Mouse (Mus musculus) limb, embryonic 12.5 days (tissue): ENCODE results near the gene Slc4a4. TPM values are rescaled to one million over a fixed set of nuclear protein-coding genes. Genes with fewer than 3 reads are reported as not detected.
A peak's percentile ranks its signal among the peaks of the same experiment; 100 is the strongest.

Experiments
- ATAC-seq: fragments of 200-750 bp; cut with Nextera tagmentation; 2 replicates; pipeline ENCODE4 v1.8.0; 2017; ENCODE audit warnings: low read depth, moderate TSS enrichment; ENCODE audit not compliant: insufficient number of reproducible peaks, insufficient read depth, low FRiP score, low TSS enrichment
- H3K27ac ChIP-seq: fragments of 300-500 bp; sonication (generic); 2 replicates; pipeline ENCODE4 v1.5.1; 2016; ENCODE audit warnings: mild to moderate bottlenecking, moderate library complexity
- H3K27me3 ChIP-seq: fragments of 300-500 bp; sonication (generic); 2 replicates; pipeline ENCODE4 v1.6.1; 2016; ENCODE audit warnings: mild to moderate bottlenecking, moderate library complexity
- H3K36me3 ChIP-seq: fragments of 300-500 bp; sonication (generic); 2 replicates; pipeline ENCODE4 v1.6.1; 2016; ENCODE audit warnings: mild to moderate bottlenecking, moderate library complexity
- H3K4me1 ChIP-seq: fragments of 300-500 bp; sonication (generic); replicated peaks from 2 replicates; pipeline ENCODE4 v1.6.1; 2016
- H3K4me2 ChIP-seq: fragments of 300-500 bp; sonication (generic); 2 replicates; pipeline ENCODE4 v1.6.1; 2016; ENCODE audit warnings: mild to moderate bottlenecking, moderate library complexity
- H3K4me3 ChIP-seq: fragments of 300-500 bp; sonication (generic); replicated peaks from 2 replicates; pipeline ENCODE4 v1.5.1; 2016; ENCODE audit warnings: mild to moderate bottlenecking
- H3K9ac ChIP-seq: fragments of 300-500 bp; sonication (generic); replicated peaks from 2 replicates; pipeline ENCODE4 v1.6.1; 2016; ENCODE audit warnings: mild to moderate bottlenecking, moderate library complexity
- H3K9me3 ChIP-seq: fragments of 300-500 bp; sonication (generic); 2 replicates; pipeline ENCODE4 v1.6.1; 2016; ENCODE audit warnings: mild to moderate bottlenecking, moderate library complexity
- WGBS: fragments of 180-500 bp; shearing (Covaris S2); methylation state at CpG from one replicate; pipeline ENCODE4 v1.1.7; 2016; 5-methylcytosine and 5-hydroxymethylcytosine counted together
- polyA plus RNA-seq: library from polyadenylated mRNA; unstranded; fragments of >200 nt; fragmentation: Nextera tagmentation; extraction: Ambion mirVana; gene quantifications from 2 replicates; pipeline ENCODE4 v1.2.1, GENCODE M21; 2016

Slc4a4 gene
- polyA plus RNA-seq, 1 experiment from 2014 or later = 1.8 TPM

DNA sequence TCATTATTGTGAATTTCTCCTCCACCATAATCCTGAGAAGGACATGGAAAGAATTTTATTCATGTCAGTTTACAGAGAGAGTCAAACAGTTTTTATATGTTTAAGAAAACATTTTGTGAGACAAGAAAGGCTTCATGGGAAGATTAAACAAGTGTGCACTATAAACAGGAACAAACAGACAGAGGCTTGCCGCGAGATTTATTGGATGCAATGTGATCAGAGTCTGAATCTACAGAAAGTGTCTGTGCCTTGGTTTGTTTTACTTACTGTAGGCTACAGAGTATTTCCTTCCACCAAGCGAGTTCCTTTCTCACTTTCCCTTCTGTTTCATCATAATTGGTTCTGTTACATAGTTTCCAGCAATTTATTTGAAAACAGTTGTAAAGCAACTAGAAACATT lies 264.5 kb downstream of the Slc4a4 start:
- no peaks in the 10 kb centered on the region for H3K9me3 ChIP-seq
- H3K4me3 ChIP-seq = no peak overlapping the region
- H3K9ac ChIP-seq = no peak overlapping the region
- no peak overlapping the region for H3K4me2 ChIP-seq
- H3K27me3 ChIP-seq = no peaks in the 10 kb centered on the region
- ATAC-seq = no peak
- no peak overlapping the region for H3K27ac ChIP-seq
- H3K4me1 ChIP-seq = peaks cover 20% of the 10 kb centered on the region
- WGBS = 65% methylated on average over 3 of the region's 3 CpGs
- no peaks in the 10 kb centered on the region for H3K36me3 ChIP-seq

- no peak for ATAC-seq
- WGBS = 90% methylated on average over 2 of the region's 2 CpGs
Measured at GRCm38 (mm10) chr5:89171025-89171718, 284.6 kb downstream of the Slc4a4 start.

GRCm38 (mm10) chr5:89190063-89190462 lies 303.4 kb downstream of the Slc4a4 start:
- no peaks in the 10 kb centered on the region for H3K4me1 ChIP-seq
- WGBS = 40% methylated on average over 3 of the region's 3 CpGs

More at GRCm38 (mm10) chr5:89171025-89171718, 284.6 kb downstream of the Slc4a4 start:
- no peaks in the 10 kb centered on the region for H3K9me3 ChIP-seq
- no peaks in the 10 kb centered on the region for H3K36me3 ChIP-seq
- peaks cover 6% of the 10 kb centered on the region for H3K4me1 ChIP-seq
- no peak overlapping the region for H3K4me2 ChIP-seq
- no peak overlapping the region for H3K9ac ChIP-seq
- H3K4me3 ChIP-seq = no peak overlapping the region
- no peaks in the 10 kb centered on the region for H3K27me3 ChIP-seq
- H3K27ac ChIP-seq = no peak overlapping the region

DNA sequence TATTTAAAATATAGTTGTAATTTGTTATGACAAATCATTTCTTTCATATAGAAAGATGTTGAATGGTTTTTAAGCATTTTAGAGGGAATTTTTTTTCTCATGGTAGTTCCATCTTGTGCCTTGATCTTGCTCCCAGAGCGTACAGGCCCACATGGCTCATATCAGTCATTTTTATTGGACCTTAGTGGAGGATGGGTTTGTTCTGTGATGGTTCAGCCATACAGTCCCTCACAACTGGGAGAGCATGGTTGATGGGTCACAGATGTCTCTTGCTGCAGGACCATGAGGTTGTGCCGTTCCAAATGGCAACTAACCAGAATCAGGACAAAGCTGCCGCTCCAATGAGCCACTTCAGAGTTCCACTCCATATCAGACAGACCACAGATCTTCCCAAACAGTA lies 308.0 kb downstream of the Slc4a4 start:
- Histone ChIP-seq H3K27me3 (no peaks in the 10 kb centered on the region), H3K4me3 (no peak overlapping the region), H3K9ac (no peak overlapping the region), H3K9me3 (no peaks in the 10 kb centered on the region), H3K36me3 (no peaks in the 10 kb centered on the region), H3K4me2 (no peak overlapping the region), H3K27ac (no peak overlapping the region), H3K4me1 (no peaks in the 10 kb centered on the region)
- WGBS = 88% methylated on average over 3 of the region's 3 CpGs
- no peak for ATAC-seq

More at GRCm38 (mm10) chr5:89190063-89190462, 303.4 kb downstream of the Slc4a4 start:
- no peak overlapping the region for H3K4me2 ChIP-seq
- no peaks in the 10 kb centered on the region for H3K27me3 ChIP-seq
- H3K36me3 ChIP-seq = no peaks in the 10 kb centered on the region
- ATAC-seq = no peak
- H3K4me3 ChIP-seq = no peak overlapping the region
- H3K9me3 ChIP-seq = no peaks in the 10 kb centered on the region
- no peak overlapping the region for H3K9ac ChIP-seq
- no peak overlapping the region for H3K27ac ChIP-seq

DNA sequence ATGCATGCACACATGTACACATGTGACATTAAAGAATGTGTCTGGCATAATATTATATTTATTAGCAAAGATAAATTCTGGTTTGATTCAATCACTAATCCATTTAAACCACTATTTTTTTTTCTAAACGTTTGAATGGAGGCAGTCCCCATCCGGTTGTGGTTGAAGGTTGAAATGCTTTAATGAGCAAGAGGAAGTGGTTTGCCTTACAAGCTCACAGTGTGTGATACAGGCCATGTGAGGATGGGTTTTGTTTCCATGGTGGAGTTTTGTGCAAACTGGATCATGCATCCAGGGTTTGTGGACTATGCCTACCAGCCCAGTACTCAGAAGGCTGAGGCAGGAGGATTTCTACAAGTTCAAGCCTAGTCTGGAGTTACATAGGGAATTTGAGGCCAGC lies 311.9 kb downstream of the Slc4a4 start:
- no peak overlapping the region for H3K9ac ChIP-seq
- no peaks in the 10 kb centered on the region for H3K9me3 ChIP-seq
- H3K27me3 ChIP-seq = no peaks in the 10 kb centered on the region
- 68% methylated on average over 2 of the region's 2 CpGs for WGBS
- no peaks in the 10 kb centered on the region for H3K4me1 ChIP-seq
- H3K36me3 ChIP-seq = no peaks in the 10 kb centered on the region
- no peak overlapping the region for H3K4me3 ChIP-seq
- no peak for ATAC-seq
- H3K4me2 ChIP-seq = no peak overlapping the region
- no peak overlapping the region for H3K27ac ChIP-seq

DNA sequence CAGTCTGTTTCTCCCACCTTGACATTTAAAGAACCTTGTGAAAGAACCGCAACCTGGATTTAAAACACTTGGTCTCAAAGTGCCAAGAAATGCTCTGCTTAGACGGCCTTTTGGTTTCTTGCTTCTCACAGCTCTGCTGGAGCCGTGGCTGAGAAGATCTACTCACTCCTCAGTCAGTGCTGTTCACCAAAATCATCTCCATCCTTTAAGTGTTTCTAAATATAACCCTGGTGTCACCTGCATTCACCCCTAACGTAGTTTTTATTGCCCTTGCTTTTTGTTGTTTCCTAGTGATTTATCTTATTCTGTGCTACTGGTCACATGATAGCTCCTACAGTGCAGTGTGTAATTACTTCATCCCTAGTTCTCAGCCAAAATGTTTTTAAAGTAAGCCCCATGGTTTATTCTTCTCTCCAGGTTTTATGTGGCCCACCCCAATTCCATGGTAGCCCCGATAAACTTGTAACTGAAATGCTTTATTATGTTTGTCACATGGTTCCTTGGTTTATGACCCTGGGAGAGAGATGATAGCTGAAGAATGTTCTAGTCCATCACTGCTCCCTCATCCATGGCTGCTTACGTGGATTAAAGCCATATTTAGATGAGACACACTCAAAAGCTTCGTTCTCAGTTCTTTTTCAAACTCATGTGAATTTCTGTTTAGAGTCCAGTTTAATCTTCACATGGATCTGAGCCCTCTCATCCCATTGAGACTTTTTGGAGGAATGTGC lies 323.5 kb downstream of the Slc4a4 start:
- no peaks in the 10 kb centered on the region for H3K9me3 ChIP-seq
- no peak overlapping the region for H3K27ac ChIP-seq
- H3K4me3 ChIP-seq = no peak overlapping the region
- H3K4me2 ChIP-seq = no peak overlapping the region
- H3K9ac ChIP-seq = no peak overlapping the region
- ATAC-seq = no peak
- H3K4me1 ChIP-seq = no peaks in the 10 kb centered on the region
- 64% methylated on average over 7 of the region's 7 CpGs for WGBS
- no peaks in the 10 kb centered on the region for H3K27me3 ChIP-seq
- H3K36me3 ChIP-seq = no peaks in the 10 kb centered on the region

DNA sequence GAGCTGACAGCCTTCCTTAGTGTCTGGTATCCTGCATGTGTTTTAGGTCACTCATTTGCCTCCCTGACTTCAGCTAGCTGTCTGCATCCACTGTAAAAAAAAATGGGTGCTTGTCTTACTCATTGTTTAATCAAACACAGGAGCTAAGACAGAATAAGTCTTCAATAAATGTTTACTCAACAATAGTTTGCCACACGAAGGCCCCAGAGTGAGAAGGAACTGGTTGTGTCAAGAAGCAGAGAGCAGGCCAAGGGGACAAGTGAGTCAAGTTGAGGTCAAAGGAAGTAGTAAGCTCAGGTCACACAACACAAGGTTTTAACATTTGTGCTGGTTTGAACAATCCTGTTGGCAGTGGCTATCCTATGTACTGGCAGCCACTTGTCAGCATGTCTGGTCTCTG lies 324.4 kb downstream of the Slc4a4 start:
- H3K4me1 ChIP-seq = no peaks in the 10 kb centered on the region
- no peak for ATAC-seq

GRCm38 (mm10) chr5:89218222-89218621 lies 331.6 kb downstream of the Slc4a4 start:
- Histone ChIP-seq H3K4me3 (no peak overlapping the region), H3K27ac (no peak overlapping the region), H3K9ac (no peak overlapping the region), H3K27me3 (no peaks in the 10 kb centered on the region; the same call in 1 of the 2 replicates), H3K9me3 (no peaks in the 10 kb centered on the region), H3K4me1 (peaks cover 9% of the 10 kb centered on the region; the same call in 1 of the 2 replicates), H3K4me2 (no peak overlapping the region), H3K36me3 (no peaks in the 10 kb centered on the region)
- ATAC-seq = no peak
- 81% methylated on average over 8 of the region's 8 CpGs for whole genome bisulfite sequencing

More for the DNA sequence above, 324.4 kb downstream of the Slc4a4 start:
- Histone ChIP-seq H3K9me3 (no peaks in the 10 kb centered on the region), H3K27me3 (no peaks in the 10 kb centered on the region), H3K9ac (no peak overlapping the region), H3K27ac (no peak overlapping the region), H3K4me3 (no peak overlapping the region), H3K36me3 (no peaks in the 10 kb centered on the region), H3K4me2 (no peak overlapping the region)
- 74% methylated on average over 1 of the region's 1 CpGs for WGBS

- Histone ChIP-seq H3K36me3 (no peaks in the 10 kb centered on the region), H3K9me3 (no peaks in the 10 kb centered on the region), H3K4me2 (no peak overlapping the region), H3K27me3 (no peaks in the 10 kb centered on the region; the same call in 1 of the 2 replicates), H3K4me3 (no peak overlapping the region), H3K4me1 (peaks cover 14% of the 10 kb centered on the region), H3K27ac (no peak overlapping the region), H3K9ac (no peak overlapping the region)
- no peak for ATAC-seq
- 35% methylated on average over 6 of the region's 6 CpGs for WGBS
Measured at GRCm38 (mm10) chr5:89218709-89219108, 332.1 kb downstream of the Slc4a4 start.

GRCm38 (mm10) chr5:89221658-89222057 lies 335.0 kb downstream of the Slc4a4 start:
- Histone ChIP-seq H3K4me1 (peaks cover 18% of the 10 kb centered on the region), H3K27ac (no peak overlapping the region), H3K9ac (no peak overlapping the region), H3K4me3 (no peak overlapping the region), H3K9me3 (no peaks in the 10 kb centered on the region), H3K36me3 (no peaks in the 10 kb centered on the region), H3K4me2 (no peak overlapping the region), H3K27me3 (peaks cover 3% of the 10 kb centered on the region)
- 44% methylated on average over 1 of the region's 1 CpGs for WGBS
- ATAC-seq = peak; percentile 70; the same call in 1 of the 2 replicates

DNA sequence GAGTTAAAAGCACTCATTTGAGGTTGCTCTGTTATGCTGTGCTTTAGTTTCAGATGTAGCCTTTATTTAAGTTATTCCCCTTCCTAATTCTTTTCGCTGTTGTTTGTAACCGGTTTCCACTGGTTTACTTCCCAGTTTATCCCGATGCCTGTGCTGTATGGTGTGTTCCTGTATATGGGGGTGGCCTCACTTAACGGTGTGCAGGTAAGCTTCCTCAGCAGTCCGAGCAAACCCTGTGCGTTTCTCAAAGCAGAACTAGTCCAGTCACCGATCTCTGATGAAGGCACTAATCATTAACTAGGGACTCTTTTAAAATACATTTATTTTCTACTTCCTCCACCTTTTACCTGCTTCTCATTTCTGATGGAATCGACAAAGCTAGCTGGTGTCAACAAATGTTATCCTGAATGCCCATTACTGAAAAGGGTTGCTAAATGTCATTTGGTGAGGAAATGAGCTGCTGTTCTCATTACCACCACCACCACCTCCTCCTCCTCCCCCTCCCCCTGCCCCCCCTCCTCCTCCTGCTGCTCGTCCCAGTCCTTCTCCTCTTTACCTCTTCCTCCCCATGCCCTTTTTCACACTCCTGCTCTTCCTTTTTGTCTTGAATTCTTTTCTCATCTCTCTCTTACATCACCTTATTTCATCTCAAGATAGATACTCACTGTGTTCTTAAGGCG lies 336.6 kb downstream of the Slc4a4 start:
- peaks cover 3% of the 10 kb centered on the region for H3K27me3 ChIP-seq
- ATAC-seq = no peak
- H3K4me3 ChIP-seq = no peak overlapping the region
- no peaks in the 10 kb centered on the region for H3K36me3 ChIP-seq
- no peak overlapping the region for H3K27ac ChIP-seq
- H3K9ac ChIP-seq = no peak overlapping the region
- no peaks in the 10 kb centered on the region for H3K9me3 ChIP-seq
- H3K4me1 ChIP-seq = peaks cover 16% of the 10 kb centered on the region
- peak overlapping the region; percentile 47 for H3K4me2 ChIP-seq
- 17% methylated on average over 10 of the region's 10 CpGs for WGBS
